Mouse (Mus musculus) heart, postnatal 14 days (tissue): ENCODE results near the gene Wee2. TPM values are rescaled to one million over a fixed set of nuclear protein-coding genes. Genes with fewer than 3 reads are reported as not detected.

Experiments
- total RNA-seq, 2 experiments: library from RNA; stranded (reverse); gene quantifications; 2 replicates each; pipeline ENCODE4 v1.2.3; 2021

The Wee2 gene
- total RNA-seq, 2 experiments from 2014 or later, result not detected

Other genes with a start within 250 kb of the Wee2 start
- 10 to 100 TPM; 18.4 TPM for gene Agk, start 113.9 kb upstream of the Wee2 start, total RNA-seq
- 1 to 10 TPM; 3.3 to 3.4 TPM for gene E330009J07Rik, start 3.0 kb upstream of the Wee2 start, total RNA-seq
- 10 to 100 TPM; 31.8 to 36.3 TPM for gene Ssbp1, start 32.3 kb downstream of the Wee2 start, total RNA-seq
- not detected for gene Tas2r137, start 52.1 kb downstream of the Wee2 start, total RNA-seq
- gene Tas2r108, start 54.4 kb downstream of the Wee2 start, total RNA-seq, result not detected
- gene Prss37, start 80.4 kb downstream of the Wee2 start, total RNA-seq, result not detected
- gene Olfr461, start 116.0 kb downstream of the Wee2 start, total RNA-seq, result not detected
- gene Olfr460, start 130.4 kb downstream of the Wee2 start, total RNA-seq, result not detected
- 1 to 10 TPM in 1 of 2 experiments, under 1 TPM in 1; 0.91 to 1.1 TPM for gene Clec5a, start 146.7 kb downstream of the Wee2 start, total RNA-seq
- gene Tas2r138, start 174.2 kb downstream of the Wee2 start, total RNA-seq, result not detected
- under 1 TPM; 0.38 to 0.68 TPM for gene Mgam, start 189.7 kb downstream of the Wee2 start, total RNA-seq